Mouse (Mus musculus) heart, postnatal 0 days (tissue): ENCODE data around the gene Rptor.

Experiments used
- CTCF ChIP-seq: IDR thresholded peaks from 2 replicates; pipeline ENCODE4 v1.5.1; 2016; ENCODE audit warnings: antibody characterized with exemption, control low read depth, low read depth
- EP300 ChIP-seq: IDR thresholded peaks from 2 replicates; pipeline ENCODE4 v1.6.1; 2016; ENCODE audit warnings: antibody characterized with exemption, low read depth

GRCm38 (mm10) chr11:119894634-119895033 lies 291.9 kb downstream of the Rptor start:
- no peak for TF ChIP-seq CTCF
- no peak for TF ChIP-seq EP300
